Mouse (Mus musculus) left cerebral cortex, adult 2 months (tissue): ENCODE results near the gene Mrvi1. TPM values are rescaled to one million over a fixed set of nuclear protein-coding genes. Genes with fewer than 3 reads are reported as not detected.
A peak's percentile ranks its signal among the peaks of the same experiment; 100 is the strongest.

Experiments used
- DNase-seq, 2 experiments: peaks; one replicate each; pipeline ENCODE4 v3.0.0; 2021 to 2022; ENCODE audit warnings: low spot score in 2 of 2, mixed read lengths in 1 of 2; ENCODE audit errors: extremely low spot score in 1 of 2
- H3K27ac ChIP-seq: fragments of 200-600 bp; 2 replicates; pipeline ENCODE4 v1.8.1; 2022
- H3K4me3 ChIP-seq: fragments of 200-600 bp; 2 replicates; pipeline ENCODE4 v1.8.1; 2022
- CTCF ChIP-seq: fragments of 200-600 bp; IDR thresholded peaks from 2 replicates; pipeline ENCODE4 v1.8.1; 2022; ENCODE audit warnings: antibody characterized with exemption, mild to moderate bottlenecking, moderate library complexity
- intact Hi-C: fragments of 180-260 bp; cut with DNase I; formaldehyde crosslinking; loops from one replicate; pipeline ENCODE4 v1.15.1; 2025
- total RNA-seq, 2 experiments: library from RNA; stranded (reverse); gene quantifications; 2 replicates each; pipeline ENCODE4 v1.2.3; 2021

Mrvi1 gene
- total RNA-seq, 2 experiments from 2014 or later, result 1.4 to 4.3 TPM

- intact Hi-C loops, result no loop called here
- Histone ChIP-seq H3K27ac (no peak overlapping the region), H3K4me3 (no peak overlapping the region)
- DNase-seq, result no peak
- no peak for TF ChIP-seq CTCF
Measured at GRCm38 (mm10) chr7:110847321-110847720, 134.9 kb downstream of the Mrvi1 start.

GRCm38 (mm10) chr7:110843916-110844874, 138.1 kb downstream of the Mrvi1 start, which contains the start of gene Rnf141:
Gene Rnf141 (minus strand): TSS chr7:110844457.
- peak within 1 kb of the TSS; percentile 97 for H3K4me3 ChIP-seq
- peak; percentile 90 to 95 for DNase-seq
- peak; percentile 61 for TF ChIP-seq CTCF
- intact Hi-C loops, result no loop called here
- H3K27ac ChIP-seq, result peak within 1 kb of the TSS; percentile 94

DNA sequence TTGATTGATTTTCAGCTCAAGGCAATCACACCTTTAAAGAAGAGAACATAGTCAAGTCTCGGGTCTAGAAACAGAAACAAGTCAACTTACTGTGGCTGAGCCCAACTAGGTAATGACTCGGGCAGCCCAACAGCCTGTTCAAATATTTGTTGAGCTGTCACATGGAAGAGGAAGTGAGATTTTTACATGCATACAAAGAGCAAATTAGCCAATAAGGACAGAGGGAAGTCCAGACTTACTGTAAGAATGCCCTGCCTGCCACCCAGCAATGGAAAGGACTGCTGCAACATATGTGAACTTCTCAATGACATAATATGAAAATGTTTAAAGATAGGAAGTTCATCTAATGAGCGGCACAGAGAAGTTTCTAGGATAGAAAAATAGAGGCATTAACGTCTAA, 141.9 kb downstream of the Mrvi1 start:
- TF ChIP-seq CTCF, result no peak
- Histone ChIP-seq H3K4me3 (no peak overlapping the region), H3K27ac (no peak overlapping the region)
- intact Hi-C loops, result no loop called here
- DNase-seq, result no peak

DNA sequence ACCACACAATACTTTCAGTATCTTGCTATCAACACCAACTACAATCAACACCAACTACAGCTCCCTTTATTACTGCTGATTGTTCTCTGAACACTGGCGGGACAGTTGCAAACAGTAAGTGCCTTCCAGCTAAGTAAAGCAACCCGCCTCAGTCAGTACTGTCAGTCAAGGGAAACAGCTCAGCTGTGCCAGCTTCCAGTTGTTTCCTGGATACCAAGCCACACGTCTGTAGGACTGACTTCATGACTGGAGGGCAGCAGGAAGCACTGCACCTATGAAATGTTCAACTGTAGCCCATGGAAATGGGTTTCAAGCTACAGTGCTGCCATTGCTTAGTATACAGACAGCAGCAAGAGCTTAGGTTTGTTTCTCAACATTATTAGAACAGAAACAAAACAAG, 147.7 kb downstream of the Mrvi1 start:
- intact Hi-C loops, result no loop called here
- DNase-seq, result no peak
- H3K27ac ChIP-seq, result no peak overlapping the region
- no peak overlapping the region for H3K4me3 ChIP-seq
- TF ChIP-seq CTCF, result no peak

- H3K4me3 ChIP-seq, result no peak overlapping the region
- no peak overlapping the region for H3K27ac ChIP-seq
- no peak for DNase-seq
- intact Hi-C loops, result no loop called here
- no peak for TF ChIP-seq CTCF
Measured at GRCm38 (mm10) chr7:110834018-110834417, 148.2 kb downstream of the Mrvi1 start.

- H3K4me3 ChIP-seq, result no peak overlapping the region
- no peak overlapping the region for H3K27ac ChIP-seq
- no peak for TF ChIP-seq CTCF
- no peak for DNase-seq
- intact Hi-C loops, result no loop called here
Measured at GRCm38 (mm10) chr7:110833024-110833423, 149.2 kb downstream of the Mrvi1 start.

DNA sequence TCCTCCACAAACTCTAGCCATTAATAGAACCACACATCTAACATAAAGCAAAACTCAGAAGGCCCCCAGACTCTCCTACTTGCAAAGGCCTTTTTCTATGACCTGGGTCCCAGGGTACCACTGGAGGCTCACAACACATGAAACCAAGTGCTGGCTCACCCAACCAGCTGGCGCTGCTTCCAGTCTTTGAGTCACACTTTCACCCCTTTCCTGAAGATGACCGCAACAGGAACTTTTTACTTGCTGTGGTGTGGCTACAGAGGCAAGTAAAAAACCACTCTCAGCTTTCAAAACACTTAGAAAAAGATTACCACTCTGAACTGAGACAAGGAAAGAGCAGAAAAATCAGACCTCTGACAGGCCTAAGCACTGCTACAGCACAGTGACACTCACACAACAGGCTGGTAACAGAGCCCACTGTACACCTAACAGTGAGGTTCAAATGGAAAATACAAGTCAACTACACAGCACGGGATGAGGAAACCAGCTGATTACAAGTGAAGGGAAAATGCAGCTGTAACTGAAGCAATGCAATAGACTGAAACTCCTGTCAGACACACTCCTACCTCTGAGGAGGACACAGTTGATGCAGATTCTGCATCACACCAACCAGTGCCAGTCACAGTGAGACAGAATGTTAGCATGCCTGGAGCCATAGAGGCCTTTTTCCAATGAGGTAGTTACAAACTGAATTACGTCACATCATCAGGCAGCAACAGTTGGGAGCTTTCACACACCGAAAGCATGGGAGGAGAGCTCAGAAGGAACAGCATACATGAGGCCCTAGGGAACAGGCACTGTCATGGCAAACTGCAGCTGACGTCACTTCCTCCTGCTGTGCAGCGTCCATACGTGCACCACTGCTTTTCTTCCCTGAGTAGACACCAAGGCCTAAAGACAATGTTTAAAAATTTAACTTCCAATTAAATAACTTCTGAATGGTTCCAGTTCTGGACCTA, 158.0 kb downstream of the Mrvi1 start:
- DNase-seq, result no peak
- Histone ChIP-seq H3K27ac (no peak overlapping the region), H3K4me3 (no peak overlapping the region)
- intact Hi-C loops, result no loop called here
- no peak for TF ChIP-seq CTCF

DNA sequence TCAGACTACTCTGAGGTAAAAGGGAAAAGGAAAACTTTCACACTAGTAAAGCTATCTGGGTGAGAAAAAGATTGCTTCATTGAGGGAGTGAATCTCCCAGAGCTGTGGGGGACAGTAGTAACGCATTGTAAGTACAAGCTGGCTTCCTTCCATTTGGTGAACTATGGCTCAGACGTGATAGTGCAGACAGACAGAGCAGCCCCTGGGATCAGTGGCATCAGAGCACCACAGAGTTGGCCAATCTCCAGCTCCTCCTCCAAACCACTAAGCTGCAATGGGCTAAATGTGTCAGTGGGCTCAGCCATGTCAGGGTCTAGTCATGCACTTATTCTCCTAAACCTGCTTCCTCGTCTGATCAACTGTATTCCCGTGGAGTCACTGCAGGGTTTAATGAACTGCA, 158.7 kb downstream of the Mrvi1 start:
- DNase-seq, result no peak
- H3K4me3 ChIP-seq, result no peak overlapping the region
- no peak overlapping the region for H3K27ac ChIP-seq
- intact Hi-C loops, result no loop called here
- no peak for TF ChIP-seq CTCF

GRCm38 (mm10) chr7:110823076-110823475, 159.2 kb downstream of the Mrvi1 start:
- no peak for TF ChIP-seq CTCF
- intact Hi-C loops, result no loop called here
- H3K27ac ChIP-seq, result peak overlapping the region; percentile 42
- H3K4me3 ChIP-seq, result no peak overlapping the region
- no peak for DNase-seq

- intact Hi-C loops, result no loop called here
- no peak for TF ChIP-seq CTCF
- Histone ChIP-seq H3K4me3 (no peak overlapping the region), H3K27ac (peak overlapping the region; percentile 73; the same call in 1 of the 2 replicates)
- no peak for DNase-seq
Measured at GRCm38 (mm10) chr7:110822055-110822454, 160.2 kb downstream of the Mrvi1 start.

- intact Hi-C loops, result no loop called here
- no peak overlapping the region for H3K4me3 ChIP-seq
- DNase-seq, result peak in 1 of 2 experiments; percentile 48
- peak overlapping the region; percentile 73; the same call in 1 of the 2 replicates for H3K27ac ChIP-seq
- TF ChIP-seq CTCF, result no peak
Measured at GRCm38 (mm10) chr7:110821653-110822052, 160.6 kb downstream of the Mrvi1 start.

GRCm38 (mm10) chr7:110821068-110821467, 161.2 kb downstream of the Mrvi1 start:
- DNase-seq, result no peak
- peak; percentile 24 for TF ChIP-seq CTCF
- intact Hi-C loops, result no loop called here
- H3K4me3 ChIP-seq, result no peak overlapping the region
- H3K27ac ChIP-seq, result peak overlapping the region; percentile 73; the same call in 1 of the 2 replicates
